Mouse (Mus musculus) large intestine, adult 2 months (tissue): Measurements from ENCODE around the gene 9130019O22Rik. TPM values are rescaled to one million over a fixed set of nuclear protein-coding genes. Genes with fewer than 3 reads are reported as not detected.
A peak's percentile ranks its signal among the peaks of the same experiment; 100 is the strongest.
"Not testable (repeated sequence)": the region's sequence is repeated elsewhere in the genome, so short reads cannot be mapped to it uniquely, and the experiment has no call there.

ENCODE experiments used
- DNase-seq: peaks from one replicate; pipeline ENCODE4 v3.0.0-alpha.2; 2012; ENCODE audit warnings: low read depth, low spot score
- WGBS: fragments of 180-500 bp; shearing (Covaris S2); methylation state at CpG from one replicate; pipeline ENCODE4 v1.1.7; 2018; 5-methylcytosine and 5-hydroxymethylcytosine counted together
- polyA plus RNA-seq: library from polyadenylated mRNA; depleted of rRNA; stranded (reverse); fragments of >200 nt; gene quantifications from 2 replicates; pipeline ENCODE4 v1.2.3, GENCODE M21; 2012

The 9130019O22Rik gene
- polyA plus RNA-seq, 1 experiment: 6.2 TPM

GRCm38 (mm10) chr7:127385560-127385959 lies 1.4 kb downstream of the 9130019O22Rik start:
- WGBS: 98% methylated on average over 4 of the region's 4 CpGs
- DNase-seq: not testable (repeated sequence)

- DNase-seq: no peak
- WGBS: 26% methylated on average over 6 of the region's 6 CpGs
Observed at GRCm38 (mm10) chr7:127378310-127378921, 8.6 kb downstream of the 9130019O22Rik start.

- DNase-seq: peak; percentile 98
- under 1% methylated on average over 49 of the region's 49 CpGs for WGBS
Observed at GRCm38 (mm10) chr7:127375271-127376245, 11.4 kb downstream of the 9130019O22Rik start, which contains the start of gene Zfp747. Gene Zfp747, minus strand, starts transcription at chr7:127376050.

GRCm38 (mm10) chr7:127371870-127372269 lies 15.1 kb downstream of the 9130019O22Rik start:
- not testable (repeated sequence) for DNase-seq
- WGBS: 91% methylated on average over 3 of the region's 3 CpGs

- WGBS: 77% methylated on average over 2 of the region's 2 CpGs
- no peak for DNase-seq
Observed at GRCm38 (mm10) chr7:127371213-127371612, 15.8 kb downstream of the 9130019O22Rik start.

GRCm38 (mm10) chr7:127366249-127366648 lies 20.7 kb downstream of the 9130019O22Rik start:
- WGBS: 85% methylated on average over 3 of the region's 3 CpGs
- no peak for DNase-seq

GRCm38 (mm10) chr7:127364166-127364565 lies 22.8 kb downstream of the 9130019O22Rik start:
- WGBS: 63% methylated on average over 4 of the region's 4 CpGs
- DNase-seq: no peak

GRCm38 (mm10) chr7:127363475-127363921 lies 23.5 kb downstream of the 9130019O22Rik start:
- no peak for DNase-seq
- 20% methylated on average over 24 of the region's 24 CpGs for WGBS

GRCm38 (mm10) chr7:127362418-127362817 lies 24.5 kb downstream of the 9130019O22Rik start:
- WGBS: 12% methylated on average over 13 of the region's 13 CpGs

GRCm38 (mm10) chr7:127361449-127361848 lies 25.5 kb downstream of the 9130019O22Rik start:
- DNase-seq: no peak
- WGBS: 21% methylated on average over 13 of the region's 13 CpGs

More at GRCm38 (mm10) chr7:127362418-127362817, 24.5 kb downstream of the 9130019O22Rik start:
- DNase-seq: not testable (repeated sequence)

GRCm38 (mm10) chr7:127360265-127360664 lies 26.7 kb downstream of the 9130019O22Rik start:
- WGBS: 19% methylated on average over 4 of the region's 4 CpGs
- no peak for DNase-seq

GRCm38 (mm10) chr7:127358472-127358871 lies 28.5 kb downstream of the 9130019O22Rik start:
- DNase-seq: no peak
- 72% methylated on average over 4 of the region's 4 CpGs for WGBS

- 61% methylated on average over 2 of the region's 2 CpGs for WGBS
- no peak for DNase-seq
Observed at GRCm38 (mm10) chr7:127357871-127358270, 29.1 kb downstream of the 9130019O22Rik start.

GRCm38 (mm10) chr7:127355796-127356195 lies 31.2 kb downstream of the 9130019O22Rik start:
- no peak for DNase-seq
- WGBS: 57% methylated on average over 3 of the region's 3 CpGs

GRCm38 (mm10) chr7:127351230-127352004 lies 35.5 kb downstream of the 9130019O22Rik start:
- no peak for DNase-seq
- WGBS: 87% methylated on average over 5 of the region's 5 CpGs

- peak; percentile 88 for DNase-seq
Observed at GRCm38 (mm10) chr7:127346676-127347075, 40.3 kb downstream of the 9130019O22Rik start.

GRCm38 (mm10) chr7:127345512-127346325 lies 41.2 kb downstream of the 9130019O22Rik start, which contains the start of gene Zfp768:
Gene Zfp768, minus strand, starts transcription at chr7:127345589.
- WGBS: under 1% methylated on average over 75 of the region's 76 CpGs
- DNase-seq: peak; percentile 40

More at GRCm38 (mm10) chr7:127346676-127347075, 40.3 kb downstream of the 9130019O22Rik start:
- 6% methylated on average over 8 of the region's 8 CpGs for WGBS

- 1% methylated on average over 41 of the region's 42 CpGs for WGBS
- no peak for DNase-seq
Observed at GRCm38 (mm10) chr7:127345092-127345491, 41.9 kb downstream of the 9130019O22Rik start.

GRCm38 (mm10) chr7:127344371-127344770 lies 42.6 kb downstream of the 9130019O22Rik start:
- no peak for DNase-seq
- WGBS: 76% methylated on average over 8 of the region's 8 CpGs
